Mouse (Mus musculus) cerebellum, adult 18-20 months (tissue): ENCODE data around the gene Ubtf.
"Not testable (repeated sequence)": the region's sequence is repeated elsewhere in the genome, so short reads cannot be mapped to it uniquely, and the experiment has no call there.

Experiments used
- DNase-seq, 2 experiments: peaks; one replicate each; pipeline ENCODE4 v3.0.0; 2021

Ubtf gene

GRCm38 (mm10) chr11:102294416-102294815 lies 25.1 kb downstream of the Ubtf start:
- DNase-seq: no peak

- DNase-seq: no peak
Measured at GRCm38 (mm10) chr11:102293971-102294370, 25.6 kb downstream of the Ubtf start.

GRCm38 (mm10) chr11:102291051-102291535 lies 28.4 kb downstream of the Ubtf start:
- no peak for DNase-seq

GRCm38 (mm10) chr11:102290141-102290540 lies 29.4 kb downstream of the Ubtf start:
- DNase-seq: no peak

- DNase-seq: no peak
Measured at GRCm38 (mm10) chr11:102289511-102290100, 29.9 kb downstream of the Ubtf start.

GRCm38 (mm10) chr11:102288913-102289312 lies 30.6 kb downstream of the Ubtf start:
- no peak for DNase-seq

GRCm38 (mm10) chr11:102288027-102288804 lies 31.3 kb downstream of the Ubtf start:
- DNase-seq: no peak

GRCm38 (mm10) chr11:102287485-102287884 lies 32.1 kb downstream of the Ubtf start:
- no peak for DNase-seq

GRCm38 (mm10) chr11:102285095-102285834 lies 34.3 kb downstream of the Ubtf start:
- no peak for DNase-seq

- peak; percentile 95 to 97 for DNase-seq
Measured at GRCm38 (mm10) chr11:102284501-102285094, 34.9 kb downstream of the Ubtf start, which contains the start of gene Tmub2. TSS of gene Tmub2 (plus strand) at chr11:102284931.

- no peak for DNase-seq
Measured at GRCm38 (mm10) chr11:102283922-102284321, 35.6 kb downstream of the Ubtf start.

- DNase-seq: not testable (repeated sequence)
Measured at GRCm38 (mm10) chr11:102280267-102280666, 39.3 kb downstream of the Ubtf start.

- DNase-seq: no peak
Measured at GRCm38 (mm10) chr11:102279595-102279994, 39.9 kb downstream of the Ubtf start.

GRCm38 (mm10) chr11:102277754-102278153 lies 41.8 kb downstream of the Ubtf start:
- DNase-seq: no peak

GRCm38 (mm10) chr11:102276411-102276915 lies 43.1 kb downstream of the Ubtf start:
- DNase-seq: peak; percentile 40 to 52

- DNase-seq: no peak
Measured at GRCm38 (mm10) chr11:102268520-102269244, 50.9 kb downstream of the Ubtf start, which contains the start of gene Asb16. TSS of gene Asb16 (plus strand) at chr11:102268743.

- peak; percentile 76 to 83 for DNase-seq
Measured at GRCm38 (mm10) chr11:102267480-102267879, 52.1 kb downstream of the Ubtf start.

GRCm38 (mm10) chr11:102266631-102267355 lies 52.7 kb downstream of the Ubtf start:
- no peak for DNase-seq

- DNase-seq: peak; percentile 46 to 54
Measured at GRCm38 (mm10) chr11:102265816-102266215, 53.7 kb downstream of the Ubtf start.

- no peak for DNase-seq
Measured at GRCm38 (mm10) chr11:102263211-102263610, 56.3 kb downstream of the Ubtf start.

GRCm38 (mm10) chr11:102258521-102258920 lies 61.0 kb downstream of the Ubtf start:
- DNase-seq: no peak
